Mouse (Mus musculus): ENCODE data around the gene Prdm16.

GRCm38 (mm10) chr4:154582607-154583236 is 54.0 kb downstream of the Prdm16 start:
- TF ChIP-seq EP300 (IDR thresholded peaks at IDR 0.05; ENCODE audit: low read length): no peak
- no peak for TF ChIP-seq IRF4 (IDR thresholded peaks at IDR 0.05; ENCODE audit: low read depth, low read length)
- no peak for TF ChIP-seq POLR2A (IDR thresholded peaks at IDR 0.05; ENCODE audit: low read depth, low read length)
- TF ChIP-seq CTCF (conservative IDR thresholded peaks at IDR 0.05 in 1 of 2, IDR thresholded peaks at IDR 0.05 in 1 of 2; ENCODE audit: low read depth in 2 of 2, low read length in 2 of 2): no peak
- no peak for TF ChIP-seq ZNF384 (IDR thresholded peaks at IDR 0.05; ENCODE audit: low read depth, low read length)
- no peak for TF ChIP-seq GABPA (IDR thresholded peaks at IDR 0.05; ENCODE audit: insufficient replicate concordance, low read depth, low read length)
- no peak for TF ChIP-seq ELF1 (IDR thresholded peaks at IDR 0.05; ENCODE audit: low read depth, low read length)
- no peak for TF ChIP-seq MXI1 (IDR thresholded peaks at IDR 0.05; ENCODE audit: low read depth, low read length)
